Mouse (Mus musculus) small intestine, adult 2 months (tissue): ENCODE data around the gene Doxl2.

ENCODE experiments used
- CTCF ChIP-seq: fragments of 200-500 bp; IDR thresholded peaks from 2 replicates; pipeline ENCODE4 v1.5.1; 2012; ENCODE audit warnings: low read depth, mild to moderate bottlenecking, control low read depth, inconsistent platforms, low read length, moderate library complexity, mixed read lengths; ENCODE audit not compliant: insufficient replicate concordance, insufficient read length; ENCODE audit errors: extremely low read depth
- POLR2A ChIP-seq: fragments of 200-500 bp; IDR thresholded peaks from 2 replicates; pipeline ENCODE4 v1.6.1; 2012; ENCODE audit warnings: low read depth, mild to moderate bottlenecking, control low read depth, inconsistent platforms, low read length, moderate library complexity

- no peak for TF ChIP-seq CTCF
- TF ChIP-seq POLR2A: no peak
Observed at GRCm38 (mm10) chr6:48956785-48957184, 18.0 kb upstream of the Doxl2 start.
